Mouse (Mus musculus) bone marrow, adult 2 months (tissue): ENCODE data around the gene Gm47841. TPM values are rescaled to one million over a fixed set of nuclear protein-coding genes. Genes with fewer than 3 reads are reported as not detected.

ENCODE experiments used
- H3K27ac ChIP-seq: fragments of 200-500 bp; 2 replicates; pipeline ENCODE4 v1.5.1; 2012; ENCODE audit warnings: low read depth, mild to moderate bottlenecking, control low read depth, inconsistent platforms, low read length; ENCODE audit not compliant: control insufficient read depth, poor library complexity, insufficient read depth
- H3K4me1 ChIP-seq: fragments of 200-500 bp; 2 replicates; pipeline ENCODE4 v1.6.1; 2011; ENCODE audit warnings: low read length; ENCODE audit not compliant: control insufficient read depth, insufficient read depth
- H3K4me3 ChIP-seq: fragments of 200-500 bp; replicated peaks from 2 replicates; pipeline ENCODE3; 2011; ENCODE audit warnings: mild to moderate bottlenecking, low read depth, low read length, control low read depth; ENCODE audit not compliant: control insufficient read depth
- CTCF ChIP-seq: fragments of 200-500 bp; IDR thresholded peaks from 2 replicates; pipeline ENCODE4 v1.5.1; 2011; ENCODE audit warnings: low read length, control low read depth; ENCODE audit not compliant: control insufficient read depth, insufficient read depth
- POLR2A ChIP-seq: fragments of 200-500 bp; IDR thresholded peaks from 2 replicates; pipeline ENCODE4 v1.6.1; 2011; ENCODE audit warnings: low read depth, mild to moderate bottlenecking, control low read depth, low read length, borderline replicate concordance; ENCODE audit not compliant: control insufficient read depth
- WGBS: fragments of 180-500 bp; shearing (Covaris S2); methylation state at CpG from one replicate; pipeline ENCODE4 v1.1.7; 2018; 5-methylcytosine and 5-hydroxymethylcytosine counted together
- polyA plus RNA-seq: library from polyadenylated mRNA; stranded (reverse); fragments of >200 nt; gene quantifications from 2 replicates; pipeline ENCODE4 v1.2.4, GENCODE M21; 2011; ENCODE audit warnings: low replicate concordance; ENCODE audit not compliant: missing spikeins, insufficient read depth, insufficient read length

Gm47841 gene
- polyA plus RNA-seq, 1 experiment, result not detected

DNA sequence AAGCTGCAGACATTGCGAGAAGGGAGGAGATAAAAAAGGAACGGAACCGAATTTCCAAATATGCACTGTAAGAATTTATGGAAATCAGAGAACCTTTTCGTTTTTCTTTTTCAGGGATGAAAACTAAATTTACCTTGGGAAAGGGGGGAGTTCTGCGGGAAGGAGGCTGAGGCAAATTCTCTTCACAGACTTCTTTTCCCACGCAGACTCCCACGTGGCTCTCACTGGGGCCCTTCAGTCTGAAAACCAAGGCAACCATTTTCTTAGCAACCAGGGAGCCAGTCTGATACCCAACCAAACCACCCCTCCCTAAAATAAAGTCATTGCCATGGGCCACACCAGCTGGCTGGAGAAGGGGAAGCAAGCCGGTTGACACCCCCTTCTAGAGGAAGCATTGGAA lies 41.5 kb downstream of the Gm47841 start:
- Histone ChIP-seq H3K4me1 (no peaks in the 10 kb centered on the region; the same call in 1 of the 2 replicates), H3K4me3 (no peak overlapping the region), H3K27ac (no peak overlapping the region)
- 71% methylated on average over 8 of the region's 8 CpGs for WGBS
- TF ChIP-seq POLR2A, result no peak
- no peak for TF ChIP-seq CTCF

DNA sequence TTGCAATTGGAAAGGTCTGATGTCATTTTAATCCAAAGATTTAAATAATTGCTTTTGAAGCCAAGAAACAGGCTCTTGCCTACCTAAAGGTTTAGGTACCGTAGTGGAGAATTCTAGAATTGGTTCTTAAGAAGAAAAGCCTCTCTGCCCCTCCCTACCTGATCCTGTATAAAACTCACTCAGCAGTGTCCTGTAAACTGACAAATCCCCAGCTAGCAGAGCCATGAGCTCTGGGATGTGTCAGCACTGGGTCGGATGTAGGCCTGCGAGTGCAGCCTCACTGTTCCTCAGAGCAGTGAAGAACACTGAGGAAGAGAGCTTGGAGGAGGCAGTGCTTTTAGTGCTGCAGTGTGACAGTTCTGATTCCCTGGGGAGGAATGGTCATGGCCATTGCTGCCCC lies 42.7 kb downstream of the Gm47841 start:
- no peaks in the 10 kb centered on the region; the same call in 1 of the 2 replicates for H3K4me1 ChIP-seq
- TF ChIP-seq POLR2A (no peak), CTCF (no peak)
- no peak overlapping the region for H3K27ac ChIP-seq
- no peak overlapping the region for H3K4me3 ChIP-seq
- WGBS, result 76% methylated on average over 3 of the region's 3 CpGs

DNA sequence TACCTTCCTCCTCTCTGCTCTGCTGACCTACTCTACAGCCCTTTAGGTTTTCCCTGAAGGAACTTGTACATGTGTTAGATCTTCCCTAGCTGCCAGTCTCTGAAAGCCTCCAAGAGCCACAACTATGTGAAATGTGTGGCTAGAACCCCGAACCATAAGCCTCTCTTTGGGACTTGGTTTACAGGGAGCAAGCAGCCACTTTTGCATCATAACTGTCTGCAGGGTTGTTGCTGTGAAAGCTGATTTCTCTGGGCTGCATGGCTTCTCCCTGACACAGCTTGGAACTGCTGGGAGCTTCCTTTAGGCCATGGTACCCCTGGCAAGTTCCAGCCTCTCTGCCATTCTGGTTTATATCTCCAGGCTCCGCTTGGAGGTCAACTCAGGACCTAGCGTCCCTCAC lies 44.7 kb downstream of the Gm47841 start:
- TF ChIP-seq CTCF, result no peak
- no peak for TF ChIP-seq POLR2A
- Histone ChIP-seq H3K27ac (no peak overlapping the region), H3K4me3 (no peak overlapping the region), H3K4me1 (no peaks in the 10 kb centered on the region; the same call in 1 of the 2 replicates)
- 71% methylated on average over 3 of the region's 3 CpGs for WGBS

DNA sequence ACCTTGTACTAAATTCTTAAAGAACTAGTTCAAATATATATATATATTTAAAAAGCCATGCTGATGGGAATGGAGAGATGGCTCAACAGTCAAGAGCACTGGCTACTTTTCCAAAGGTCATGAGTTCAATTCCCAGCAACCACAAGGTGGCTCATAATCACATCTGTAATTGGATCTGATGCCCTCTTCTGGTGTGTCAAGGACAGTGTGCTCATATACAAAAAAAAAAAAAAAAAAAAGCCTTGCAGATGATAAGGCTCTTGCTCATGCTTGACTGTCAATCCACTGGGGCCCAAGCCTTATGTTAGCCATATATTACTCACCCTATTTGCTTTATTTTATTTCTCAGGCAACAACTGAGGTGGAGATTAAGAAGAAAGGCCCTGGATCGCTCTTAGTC lies 45.5 kb downstream of the Gm47841 start:
- WGBS, result 84% methylated on average over 1 of the region's 1 CpGs
- Histone ChIP-seq H3K4me1 (no peaks in the 10 kb centered on the region), H3K4me3 (no peak overlapping the region), H3K27ac (no peak overlapping the region)
- TF ChIP-seq POLR2A, result no peak
- no peak for TF ChIP-seq CTCF

DNA sequence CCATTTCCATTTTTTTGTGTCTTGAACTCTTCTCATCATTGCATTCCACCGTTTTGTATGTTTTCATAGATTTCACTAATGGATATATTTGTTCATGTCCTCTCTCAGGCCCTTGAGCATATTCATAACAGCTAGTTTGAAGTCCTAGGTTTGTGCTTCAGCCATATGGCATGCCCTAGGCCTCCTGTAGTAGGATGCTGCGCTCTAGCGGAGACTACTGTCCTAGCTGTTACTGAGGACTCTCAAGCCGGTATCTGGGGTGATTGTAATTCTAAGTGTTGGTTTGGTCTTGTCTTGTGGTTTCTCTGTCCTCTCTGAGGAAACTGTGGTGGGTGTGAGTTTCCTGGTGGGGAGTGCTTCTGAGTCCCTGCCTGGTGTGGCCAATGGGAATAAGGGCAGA lies 50.1 kb downstream of the Gm47841 start:
- WGBS, result 7% methylated on average over 4 of the region's 4 CpGs
- Histone ChIP-seq H3K4me1 (no peaks in the 10 kb centered on the region), H3K4me3 (no peak overlapping the region), H3K27ac (no peak overlapping the region)
- TF ChIP-seq POLR2A, result no peak
- TF ChIP-seq CTCF, result peak; percentile 33; the same call in 1 of the 2 replicates

Other genes with a start within 250 kb of the Gm47841 start
- gene Scn8a, start 177.5 kb downstream of the Gm47841 start, polyA plus RNA-seq, result not detected in 2 replicates
- 0.45 and 1.9 TPM in 2 replicates for gene Fignl2, start 31.2 kb upstream of the Gm47841 start, polyA plus RNA-seq
- gene Ankrd33, start 68.4 kb upstream of the Gm47841 start, polyA plus RNA-seq, result not detected in 2 replicates
- gene Acvrl1, start 81.1 kb upstream of the Gm47841 start, polyA plus RNA-seq, result 7.3 and 21.9 TPM in 2 replicates
- gene Acvr1b, start 126.7 kb upstream of the Gm47841 start, polyA plus RNA-seq, result 3.6 and 6.4 TPM in 2 replicates
- 2.5 and 2.6 TPM in 2 replicates for gene Grasp, start 176.8 kb upstream of the Gm47841 start, polyA plus RNA-seq
- 9.1 and 10.0 TPM in 2 replicates for gene Nr4a1, start 206.9 kb upstream of the Gm47841 start, polyA plus RNA-seq
- 27.4 and 42.0 TPM in 2 replicates for gene Atg101, start 236.9 kb upstream of the Gm47841 start, polyA plus RNA-seq
- gene 6030408B16Rik, start 245.8 kb upstream of the Gm47841 start, polyA plus RNA-seq, result 0.50 and 1.4 TPM in 2 replicates